ENCODE assay signal across 22 mouse cellular contexts in genomic region chr10:37589889-37590288, GRCm38 (mm10).
DNase-seq lines count a peak whose midpoint lies in the region; ATAC-seq and TF ChIP-seq lines count a peak whose summit lies in the region.
"Had no signal": no experiment of that assay in that cellular context is flagged by ENCODE, and none has a peak within 500 bp of the region (broad histone marks: within the 10 kb centered on the region; RNA-seq: fewer than 3 reads in every experiment).

No protein-coding gene starts in this region.

- no peak overlapping the region for H3K4me2 ChIP-seq in lung, embryonic 14.5 days
- no peak overlapping the region for H3K4me2 ChIP-seq in kidney, embryonic 14.5 days (replicated peaks; ENCODE audit: low read depth, low read length)
- H3K4me2 ChIP-seq: heart, embryonic 12.5 days; hindbrain, embryonic 12.5 days; limb, embryonic 12.5 days; liver, embryonic 12.5 days; lung, embryonic 15.5 days; midbrain, embryonic 11.5 days had no signal

- TF ChIP-seq CTCF in lung, embryonic 14.5 days (IDR thresholded peaks at IDR 0.05; ENCODE audit: low read depth), result no peak
- no peak for TF ChIP-seq CTCF in brain, embryonic 14.5 days (IDR thresholded peaks at IDR 0.05; ENCODE audit: borderline replicate concordance, extremely low read depth, insufficient read depth, insufficient read length)

- no peaks in the 10 kb centered on the region for H3K9me3 ChIP-seq in lung, embryonic 14.5 days (ENCODE audit: low read depth, low read length)
- no peaks in the 10 kb centered on the region for H3K9me3 ChIP-seq in kidney, embryonic 14.5 days (ENCODE audit: control insufficient read depth, low read length)
- H3K9me3 ChIP-seq: heart, embryonic 12.5 days; hindbrain, embryonic 12.5 days; limb, embryonic 12.5 days; liver, embryonic 12.5 days; lung, embryonic 15.5 days had no signal

- H3K27ac ChIP-seq in lung, embryonic 14.5 days (ENCODE audit: low read depth), result no peak overlapping the region
- no peak overlapping the region for H3K27ac ChIP-seq in kidney, embryonic 14.5 days (ENCODE audit: low read depth, low read length)
- H3K27ac ChIP-seq: hindbrain, embryonic 12.5 days; limb, embryonic 12.5 days; liver, embryonic 12.5 days; lung, embryonic 15.5 days; macrophage had no signal

- no peaks in the 10 kb centered on the region for H3K4me1 ChIP-seq in lung, embryonic 14.5 days (ENCODE audit: insufficient read depth)
- no peaks in the 10 kb centered on the region for H3K4me1 ChIP-seq in kidney, embryonic 14.5 days (ENCODE audit: control insufficient read depth, insufficient read depth, low read length)
- H3K4me1 ChIP-seq: heart, embryonic 12.5 days; hindbrain, embryonic 12.5 days; limb, embryonic 12.5 days; liver, embryonic 12.5 days; lung, embryonic 15.5 days had no signal

- no peaks in the 10 kb centered on the region for H3K36me3 ChIP-seq in lung, embryonic 14.5 days (ENCODE audit: insufficient read depth)
- H3K36me3 ChIP-seq in kidney, embryonic 14.5 days (ENCODE audit: control insufficient read depth, insufficient read depth, low read length), result no peaks in the 10 kb centered on the region
- H3K36me3 ChIP-seq: heart, embryonic 12.5 days; hindbrain, embryonic 12.5 days; limb, embryonic 12.5 days; liver, embryonic 12.5 days; lung, embryonic 15.5 days had no signal

- no peaks in the 10 kb centered on the region for H3K27me3 ChIP-seq in lung, embryonic 14.5 days (ENCODE audit: insufficient read depth, low read length)
- H3K27me3 ChIP-seq in kidney, embryonic 14.5 days (ENCODE audit: control insufficient read depth, insufficient read depth, low read length), result no peaks in the 10 kb centered on the region
- H3K27me3 ChIP-seq: heart, embryonic 12.5 days; hindbrain, embryonic 12.5 days; limb, embryonic 12.5 days; liver, embryonic 12.5 days; lung, embryonic 15.5 days had no signal

- H3K9ac ChIP-seq in lung, embryonic 14.5 days, result no peak overlapping the region
- H3K9ac ChIP-seq in kidney, embryonic 14.5 days (ENCODE audit: low read depth, low read length), result no peak overlapping the region
- H3K9ac ChIP-seq: heart, embryonic 12.5 days; hindbrain, embryonic 12.5 days; limb, embryonic 12.5 days; liver, embryonic 12.5 days; lung, embryonic 15.5 days had no signal

- H3K4me3 ChIP-seq in lung, embryonic 14.5 days (ENCODE audit: low read depth, low read length), result no peak overlapping the region
- no peak overlapping the region for H3K4me3 ChIP-seq in kidney, embryonic 14.5 days (ENCODE audit: low read length)
- H3K4me3 ChIP-seq: heart, embryonic 12.5 days; hindbrain, embryonic 12.5 days; limb, embryonic 12.5 days; liver, embryonic 12.5 days; lung, embryonic 15.5 days had no signal

- DNase-seq in lung, embryonic 14.5 days, result peak; percentile 11
- no peak for DNase-seq in lung, postnatal 10 days
- peak; percentile 53 for DNase-seq in brain, embryonic 14.5 days (ENCODE audit: low read depth)
- DNase-seq in cerebellum, adult 8-10 months, result peak; percentile 39
- no peak for DNase-seq in embryo, embryonic 11 days
- DNase-seq: adrenal gland, postnatal 14 days; gastrocnemius, postnatal 10 days; heart, adult 11 months; heart, postnatal 14 days; kidney, adult 9 months; kidney, postnatal 4 days; right cerebral cortex, postnatal 25 days; thymus, adult 2 months had no signal

- TF ChIP-seq POLR2A in brain, embryonic 14.5 days (IDR thresholded peaks at IDR 0.05; ENCODE audit: borderline replicate concordance, extremely low read depth, insufficient read depth, insufficient read length, poor library complexity, severe bottlenecking), result no peak

- no peak for ATAC-seq in lung, embryonic 14.5 days (ENCODE audit: insufficient read depth)
- ATAC-seq in erythroblast, adult 5-6 weeks (replicated peaks; ENCODE audit: low FRiP score, poor library complexity, severe bottlenecking), result no peak
- ATAC-seq in kidney, embryonic 14.5 days (ENCODE audit: low FRiP score, low TSS enrichment), result no peak
- ATAC-seq: liver, embryonic 12.5 days had no signal

- 60% methylated on average over 2 of the region's 2 CpGs for WGBS in lung, embryonic 14.5 days
- WGBS in kidney, embryonic 14.5 days, result 72% methylated on average over 2 of the region's 2 CpGs

Comparison
In these comparisons a context has a peak if more than half of its experiments do, and no peak if none do; other contexts are left out.
1. DNase-seq: peak in lung, embryonic 14.5 days (single experiment), brain, embryonic 14.5 days (single experiment) and cerebellum, adult 8-10 months (single experiment); none in lung, postnatal 10 days (single experiment) and embryo, embryonic 11 days (single experiment).